Mouse (Mus musculus) adrenal gland, adult 8-10 months (tissue): Measurements from ENCODE around the gene Lyl1. TPM values are rescaled to one million over a fixed set of nuclear protein-coding genes. Genes with fewer than 3 reads are reported as not detected.
A peak's percentile ranks its signal among the peaks of the same experiment; 100 is the strongest.
"Not testable (repeated sequence)": the region's sequence is repeated elsewhere in the genome, so short reads cannot be mapped to it uniquely, and the experiment has no call there.

Experiments used
- DNase-seq: peaks from one replicate; pipeline ENCODE4 v3.0.0; 2022
- total RNA-seq, 4 experiments: library from RNA; stranded (reverse); gene quantifications; 2 replicates each; pipeline ENCODE4 v1.2.4; 2022

The Lyl1 gene
- total RNA-seq, 4 experiments from 2014 or later, result 3.1 to 5.6 (median 4.2) TPM

DNA sequence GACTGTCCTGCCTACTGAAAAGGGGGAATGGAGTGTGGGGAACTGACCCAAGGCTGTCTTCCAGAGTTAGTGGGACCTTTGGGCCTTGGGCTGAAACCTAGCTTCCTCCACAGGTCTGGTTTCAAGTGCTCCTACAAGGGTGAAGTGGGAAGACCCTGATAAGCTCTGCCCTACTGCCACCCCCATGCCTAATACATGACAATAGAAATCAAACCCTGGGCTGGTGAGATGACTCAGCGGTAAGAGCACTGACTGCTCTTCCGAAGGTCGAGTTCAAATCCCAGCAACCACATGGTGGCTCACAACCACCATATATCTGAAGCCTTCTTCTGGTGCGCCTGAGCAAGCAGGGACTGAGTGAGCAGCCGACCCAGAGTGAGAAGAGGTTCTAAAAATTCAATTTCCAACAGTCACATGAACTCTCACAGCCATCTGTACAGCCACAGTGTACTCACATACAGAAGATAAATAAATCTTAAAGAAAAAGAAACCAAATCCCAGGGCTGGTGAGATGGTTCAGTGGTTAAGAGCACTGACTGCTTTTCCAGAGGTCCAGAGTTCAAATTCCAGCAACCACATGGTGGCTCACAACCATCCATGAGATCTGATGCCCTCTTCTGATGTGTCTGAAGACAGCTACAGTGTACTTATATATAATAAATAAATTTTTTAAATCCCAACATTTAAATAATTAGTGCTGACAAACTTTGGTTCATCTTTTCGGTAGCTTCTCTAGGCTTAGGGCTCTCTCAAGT, 32.3 kb upstream of the Lyl1 start:
- DNase-seq, result no peak

DNA sequence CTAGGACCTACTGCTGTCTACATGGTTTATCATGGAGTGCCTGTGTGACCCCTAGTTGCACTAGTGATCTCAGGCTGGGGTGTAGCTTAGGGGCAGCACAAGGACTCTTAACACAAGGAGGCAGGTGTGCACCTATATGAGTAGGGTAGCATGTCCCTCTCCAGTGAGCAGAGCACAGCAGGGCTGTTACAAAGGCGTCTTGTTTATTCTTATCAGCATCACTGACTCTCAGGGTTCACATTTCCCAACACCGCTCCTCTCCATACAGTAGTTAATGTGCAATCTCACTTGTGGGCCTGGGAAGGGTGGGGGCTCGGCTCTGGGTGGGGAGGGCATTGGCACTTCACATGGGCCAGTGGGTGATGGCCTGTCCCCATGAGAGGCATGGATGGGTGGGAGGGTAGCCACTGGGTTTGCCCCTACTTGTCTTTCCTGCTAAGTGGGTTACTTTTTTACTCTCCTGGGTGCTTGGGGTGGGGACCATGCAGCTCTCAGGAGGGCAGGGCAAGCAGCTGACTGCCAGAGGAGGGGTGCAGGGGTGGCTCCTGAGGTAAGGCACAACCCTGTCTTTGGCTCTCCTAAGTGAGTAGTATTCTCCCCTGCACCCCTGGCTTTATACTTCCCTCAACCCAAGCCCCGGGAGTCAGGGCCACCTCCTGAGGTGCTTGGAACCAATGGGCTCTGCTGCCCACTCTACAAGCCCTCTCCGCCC, 30.8 kb upstream of the Lyl1 start:
- not testable (repeated sequence) for DNase-seq

DNA sequence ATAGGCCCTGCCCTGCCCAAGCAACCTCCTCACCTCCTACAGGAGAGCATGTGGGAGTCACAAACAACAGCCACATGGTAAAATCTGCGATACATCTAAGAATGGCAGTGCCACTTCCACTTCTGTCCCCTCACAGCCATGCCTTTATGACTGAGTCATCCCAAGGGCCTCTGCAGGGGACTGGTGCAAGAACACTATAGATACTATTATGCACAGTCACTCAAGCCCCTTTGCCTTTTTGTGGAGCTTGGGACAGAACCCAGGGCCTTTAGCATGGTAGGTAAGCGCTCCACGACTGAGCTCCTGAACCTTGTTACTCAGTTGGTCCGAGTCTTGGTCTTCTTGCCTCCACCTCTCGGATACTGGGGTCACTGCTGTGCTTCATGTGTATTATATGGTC, 24.0 kb upstream of the Lyl1 start:
- DNase-seq, result no peak

DNA sequence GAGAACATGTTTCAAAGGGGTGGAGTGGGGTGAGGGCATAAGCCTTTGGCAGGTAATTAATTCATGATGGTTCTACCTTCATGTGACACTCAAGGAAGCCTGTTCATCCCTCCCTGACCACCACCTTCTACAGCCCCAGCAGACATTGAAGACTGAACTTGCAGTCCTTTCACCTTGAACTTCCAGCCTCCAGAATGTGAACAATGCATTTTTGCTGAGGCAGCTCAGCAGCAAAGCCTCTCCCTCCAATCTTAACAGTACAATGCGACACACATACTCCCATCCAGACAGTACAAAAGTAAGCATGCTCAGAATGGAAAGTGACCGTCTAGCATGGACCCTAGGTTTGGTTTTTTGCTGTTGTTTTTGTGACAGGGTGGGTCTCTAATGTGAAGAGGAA, 19.8 kb upstream of the Lyl1 start:
- DNase-seq, result no peak

DNA sequence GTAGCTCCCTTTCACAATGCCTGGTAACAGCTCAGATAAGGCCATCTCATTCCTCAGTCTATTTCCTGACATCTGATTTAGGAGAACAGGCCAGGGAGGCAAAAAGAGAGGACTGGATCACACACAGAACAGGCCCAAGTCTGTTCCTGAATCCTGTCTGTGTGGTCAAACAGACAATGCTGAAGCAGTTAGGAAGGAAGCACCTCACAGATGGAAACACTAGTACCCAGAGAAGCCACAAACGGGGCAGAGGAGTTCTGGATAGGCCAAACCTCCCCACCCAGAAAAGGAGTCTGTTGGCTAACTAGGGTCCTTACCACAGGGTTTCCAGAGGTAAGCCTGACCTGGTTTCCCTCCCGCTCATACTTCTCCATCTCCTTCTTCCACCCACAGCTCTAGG, 19.0 kb upstream of the Lyl1 start:
- DNase-seq, result no peak

DNA sequence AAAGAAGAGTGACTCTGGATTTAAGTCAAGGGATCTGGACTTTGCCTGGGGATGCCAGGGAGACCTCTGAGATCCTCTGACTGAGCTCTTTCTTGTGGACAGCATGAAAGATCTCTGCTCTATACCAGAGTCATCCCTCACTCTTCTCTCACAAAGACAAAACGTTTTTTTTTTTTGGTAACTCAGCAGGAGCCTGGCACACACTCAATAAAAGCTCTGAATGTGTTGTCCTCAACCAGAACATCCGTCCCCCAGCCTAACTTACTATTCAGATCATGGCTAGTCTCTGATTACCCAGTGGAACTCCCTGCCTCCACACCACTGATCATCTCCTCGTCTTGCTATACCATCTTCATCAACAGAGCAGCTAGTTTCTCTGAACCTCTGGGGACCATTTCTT, 16.7 kb upstream of the Lyl1 start:
- DNase-seq, result no peak

DNA sequence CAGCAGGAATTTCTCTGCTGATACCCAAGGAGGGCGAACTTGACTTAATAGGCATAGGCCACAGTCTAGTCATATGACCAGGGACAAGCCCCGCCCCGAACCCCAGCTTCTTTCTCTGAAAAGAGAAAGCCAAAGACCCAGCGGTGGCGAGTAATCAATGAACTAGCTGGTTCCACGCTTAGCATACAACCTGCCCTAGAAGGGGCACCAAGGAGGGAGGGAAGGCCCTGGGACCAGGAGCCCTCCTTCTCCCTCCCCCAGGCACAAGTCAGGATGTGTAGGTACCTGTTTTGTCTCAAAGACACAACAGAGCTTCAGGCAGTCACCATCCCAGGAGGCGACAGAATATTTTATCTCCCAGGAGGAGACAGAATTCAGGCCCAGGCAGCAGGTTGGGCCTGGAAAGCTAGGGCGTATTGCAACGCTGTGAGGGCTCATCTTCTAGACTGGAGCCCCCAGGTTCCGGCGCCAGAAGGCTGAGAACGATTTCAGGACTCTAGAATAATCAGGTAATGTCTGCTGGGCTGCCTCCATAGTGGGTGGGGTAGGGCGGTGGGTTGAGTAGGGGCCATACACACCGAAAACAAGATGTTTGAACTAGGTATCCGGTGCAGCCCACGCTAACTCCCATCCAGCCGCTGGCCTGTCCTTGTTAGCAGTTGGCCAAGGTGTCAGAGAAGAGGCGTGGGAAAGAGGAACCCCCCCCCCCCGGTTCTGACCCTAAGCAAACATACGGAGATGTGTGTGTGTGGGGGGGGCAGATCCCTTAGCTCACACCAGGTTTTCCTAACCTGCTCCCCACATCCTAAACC, 14.9 kb upstream of the Lyl1 start, which contains the start of gene Trmt1:
Gene Trmt1 (plus strand): TSS at position 117 of the 812 bp plus-strand sequence.
- DNase-seq, result no peak

DNA sequence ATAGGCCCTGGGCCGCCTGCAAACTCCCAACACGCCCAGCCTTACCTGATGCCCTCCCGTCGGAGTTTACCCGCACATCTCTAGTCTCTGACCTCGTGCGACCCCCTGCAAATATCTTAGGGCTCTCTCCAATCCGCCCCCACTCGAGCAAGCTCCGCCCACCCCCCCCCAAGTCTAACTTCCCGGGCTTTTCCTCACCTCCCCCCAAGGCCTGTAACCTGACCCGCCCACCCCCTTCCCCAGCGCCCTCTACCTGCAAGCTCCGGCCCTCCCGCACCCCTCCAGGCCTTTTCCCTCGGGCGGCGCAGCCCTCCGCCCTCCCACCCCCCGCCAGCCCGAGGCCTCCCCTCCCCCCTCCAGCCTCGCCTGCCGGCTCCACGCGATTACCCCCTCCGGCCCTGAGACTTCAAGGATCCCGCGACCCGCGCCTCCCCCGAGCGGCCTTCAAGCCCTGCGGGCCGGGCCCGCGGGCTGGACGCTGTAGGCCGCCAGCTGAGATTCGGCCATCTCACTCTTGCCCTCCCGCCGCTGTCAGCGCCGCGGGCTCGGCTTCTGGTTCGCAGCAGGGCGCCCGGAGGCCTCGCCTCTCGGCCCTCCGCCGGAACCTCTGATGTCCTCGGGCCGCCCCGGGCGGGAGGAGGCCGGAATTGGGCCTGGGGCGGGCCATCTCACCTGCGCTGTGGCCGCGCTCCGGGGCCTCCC, 14.1 kb upstream of the Lyl1 start:
- no peak for DNase-seq

DNA sequence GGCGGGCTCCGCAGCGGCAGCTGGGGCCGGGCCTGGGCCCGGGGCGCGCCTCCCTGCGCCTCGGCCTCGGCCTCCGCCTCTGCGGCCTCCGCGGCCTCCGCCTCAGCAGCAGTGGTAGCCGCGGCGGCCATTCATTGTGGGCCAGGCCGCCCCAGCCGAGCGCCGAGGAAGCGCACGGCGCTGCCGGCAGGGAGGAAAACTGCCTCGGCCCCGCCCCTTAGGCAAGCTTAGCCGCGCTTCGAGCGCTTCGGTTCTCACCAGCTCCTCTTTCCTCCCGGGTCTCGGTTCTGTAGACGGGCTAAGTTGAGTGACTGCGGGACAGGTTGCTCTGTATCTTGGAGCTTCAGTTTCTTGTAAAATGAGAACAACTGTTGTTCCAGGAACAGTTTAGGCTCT, 13.6 kb upstream of the Lyl1 start, which contains the start of gene Nacc1:
Gene Nacc1 (minus strand): TSS at position 158 of the 396 bp plus-strand sequence.
- peak; percentile 84 for DNase-seq

DNA sequence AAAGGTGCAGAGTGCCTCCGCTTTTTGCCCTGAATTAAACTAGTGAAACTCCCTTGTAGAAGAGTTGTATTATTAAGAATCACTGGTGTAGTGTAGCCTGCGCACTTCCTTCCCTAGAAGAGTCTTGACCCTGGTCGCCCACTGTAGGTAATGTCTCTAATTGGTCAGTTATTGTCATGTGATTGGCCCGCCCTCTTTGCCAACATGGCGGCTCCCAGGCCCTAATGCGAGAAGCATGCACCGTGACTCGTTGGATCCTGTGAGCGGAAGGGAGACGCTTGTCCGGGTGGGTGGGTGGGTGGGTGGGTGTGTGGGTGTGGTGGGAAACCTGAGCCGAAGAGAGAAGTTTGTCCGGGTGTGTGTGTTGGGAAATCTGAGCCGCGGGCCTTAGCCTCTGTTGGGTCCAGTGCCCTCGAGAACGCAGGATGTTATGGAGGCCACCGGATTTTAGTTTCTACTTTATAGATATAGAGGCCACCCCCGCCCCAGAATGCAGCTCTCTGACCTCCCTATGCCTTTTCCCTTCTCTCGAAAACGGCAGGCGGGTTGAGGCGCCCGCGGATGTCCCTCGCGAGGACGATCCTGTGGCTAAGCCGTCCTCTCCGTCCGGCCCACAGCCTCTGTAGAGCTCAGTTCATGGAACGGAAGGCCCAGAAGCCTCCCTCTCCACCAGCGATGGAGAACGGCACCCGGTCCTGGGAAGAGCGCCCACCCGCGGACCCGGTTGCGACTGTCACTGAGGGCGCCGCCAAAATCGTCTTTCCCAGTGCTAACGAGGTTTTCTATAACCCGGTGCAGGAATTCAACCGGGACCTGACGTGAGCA, 12.0 kb upstream of the Lyl1 start:
- DNase-seq, result peak; percentile 89

DNA sequence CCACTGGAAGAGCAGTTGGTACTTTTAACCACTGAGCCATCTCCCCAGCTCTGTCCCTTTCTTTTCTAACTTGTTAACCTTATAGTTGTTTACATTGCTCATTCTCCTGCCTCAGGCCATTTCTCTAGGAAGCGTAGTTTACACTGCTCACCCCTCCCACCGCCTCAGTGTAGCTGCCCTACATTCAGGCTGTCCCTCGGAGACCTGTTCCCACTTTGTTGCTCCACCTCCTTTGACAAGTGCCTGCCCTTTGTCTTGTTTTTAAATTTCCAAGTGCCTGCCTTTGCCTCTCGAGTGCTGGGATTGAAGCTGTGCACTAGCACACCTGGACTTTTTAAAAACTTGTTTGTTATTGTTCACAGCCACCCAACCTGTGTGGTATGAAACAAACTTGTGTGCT, 7.9 kb upstream of the Lyl1 start:
- DNase-seq, result no peak

DNA sequence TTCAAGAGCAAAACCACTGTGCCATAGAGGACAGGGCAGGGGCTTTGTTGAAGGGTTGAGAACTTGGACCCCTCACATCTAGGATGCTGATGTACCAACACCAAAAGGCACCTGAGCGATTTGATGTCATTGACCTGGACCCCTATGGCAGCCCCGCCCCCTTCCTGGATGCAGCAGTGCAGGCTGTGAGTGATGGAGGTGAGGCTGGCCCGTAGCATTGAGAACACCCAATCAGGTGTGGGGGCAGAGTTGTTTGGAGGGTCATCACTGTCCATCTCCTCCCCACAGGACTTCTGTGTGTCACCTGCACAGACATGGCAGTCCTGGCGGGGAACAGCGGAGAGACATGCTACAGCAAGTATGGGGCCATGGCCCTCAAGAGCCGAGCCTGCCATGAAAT, 6.1 kb upstream of the Lyl1 start:
- DNase-seq, result no peak

DNA sequence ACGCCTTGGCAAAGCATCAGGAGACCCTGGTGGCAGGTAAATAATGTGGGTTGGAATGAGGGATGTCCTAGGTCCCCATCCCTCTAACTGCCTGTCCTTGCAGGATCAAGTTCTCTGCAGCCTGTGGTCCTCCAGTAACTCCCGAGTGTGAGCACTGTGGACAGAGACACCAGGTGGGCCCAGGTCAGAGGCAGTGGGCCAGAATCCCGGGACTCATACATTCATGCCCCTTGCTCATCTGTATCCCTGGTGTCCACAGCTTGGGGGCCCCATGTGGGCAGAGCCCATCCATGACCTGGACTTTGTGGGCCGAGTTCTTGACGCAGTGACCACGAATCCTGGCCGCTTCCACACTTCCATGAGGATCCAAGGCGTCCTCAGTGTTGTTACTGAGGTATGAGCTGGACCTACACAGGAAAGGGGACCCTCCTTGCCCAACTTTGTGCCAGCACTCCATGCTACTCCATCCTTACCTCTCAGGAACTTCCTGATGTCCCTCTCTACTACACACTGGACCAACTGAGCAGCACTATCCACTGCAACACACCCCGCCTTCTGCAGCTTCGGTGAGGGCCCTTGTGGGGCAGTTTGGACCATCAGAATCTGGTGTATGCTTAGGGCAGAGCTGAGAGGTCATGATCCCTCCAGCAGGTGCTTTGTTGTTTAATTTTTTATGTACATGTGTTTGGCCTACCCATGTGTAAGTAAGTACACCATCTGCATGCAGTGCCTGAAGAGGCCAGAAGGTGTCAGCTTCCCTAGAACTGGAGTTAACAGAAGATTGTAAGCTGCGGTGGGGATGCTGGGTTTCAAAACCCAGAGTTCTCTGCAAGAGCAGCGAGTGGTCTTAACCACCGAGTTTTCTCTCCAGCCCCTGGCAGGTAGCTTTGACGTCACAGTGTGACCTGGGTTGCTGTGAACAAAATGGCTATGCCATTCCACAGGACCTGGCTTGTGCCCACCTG, 3.8 kb upstream of the Lyl1 start:
- DNase-seq, result no peak

DNA sequence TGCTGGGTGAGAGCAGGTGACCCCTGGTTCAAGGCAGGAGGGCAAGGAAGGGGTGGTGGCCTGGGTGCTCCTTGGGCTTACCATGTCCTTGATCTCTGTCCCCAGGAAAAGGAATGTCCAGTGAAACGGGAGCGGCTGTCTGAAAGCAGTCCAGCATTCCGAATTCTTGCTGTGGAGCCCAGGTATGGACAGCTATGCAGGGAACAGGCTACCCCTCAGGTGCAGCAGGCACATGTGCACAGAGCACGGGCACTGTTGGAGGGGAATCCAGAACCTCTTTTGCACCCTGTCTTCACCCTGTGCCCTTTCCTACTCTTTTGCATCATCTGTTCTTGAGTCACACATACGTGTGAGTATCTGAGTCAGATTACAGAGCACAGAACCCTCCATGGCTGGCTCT, 3.0 kb upstream of the Lyl1 start:
- no peak for DNase-seq

DNA sequence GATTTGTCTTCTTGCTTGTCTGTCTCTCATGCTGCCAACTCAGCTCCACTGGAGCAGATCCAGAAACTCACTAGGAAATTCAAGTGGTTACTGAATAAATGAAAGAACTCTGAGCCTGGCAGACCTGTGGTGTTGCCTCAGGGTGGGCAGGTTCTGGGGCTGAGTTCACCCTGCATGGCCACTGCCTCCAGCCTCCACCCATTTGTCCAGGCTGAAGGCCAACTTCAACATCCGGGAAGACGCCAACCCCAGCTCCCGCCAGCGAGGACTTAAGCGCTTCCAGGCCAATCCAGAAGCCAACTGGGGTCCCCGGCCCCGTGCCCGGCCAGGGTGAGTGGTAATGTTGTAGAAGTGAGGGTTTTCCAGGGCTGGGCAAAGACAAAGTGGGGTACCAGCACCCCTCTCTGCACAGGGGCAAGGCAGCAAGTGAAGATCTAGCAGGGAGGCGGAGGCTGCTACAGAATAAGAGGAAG, 2.3 kb upstream of the Lyl1 start:
- no peak for DNase-seq

DNA sequence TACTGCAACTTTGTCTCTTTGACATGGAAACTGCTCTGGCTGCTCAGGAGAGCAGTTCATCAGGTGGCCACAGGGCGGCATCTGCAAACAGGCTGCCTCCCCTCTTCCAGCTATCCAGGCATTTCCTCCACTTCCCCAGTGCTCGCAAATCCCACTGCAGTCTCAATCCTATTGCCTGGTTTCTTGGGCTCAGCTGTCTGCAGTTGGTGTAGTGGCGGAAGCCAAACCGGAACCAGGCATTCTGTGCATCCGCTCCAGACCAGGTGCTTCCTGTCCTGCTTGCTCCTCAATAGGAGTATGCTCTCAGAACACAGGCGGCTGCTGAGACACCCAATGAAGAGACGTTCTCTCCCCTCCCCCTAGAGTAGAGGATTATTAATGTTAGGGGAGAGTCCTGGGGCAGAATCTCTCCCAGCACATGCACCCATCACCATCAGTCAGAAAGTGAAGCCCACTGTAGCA, 1.4 kb upstream of the Lyl1 start:
- DNase-seq, result peak; percentile 69

DNA sequence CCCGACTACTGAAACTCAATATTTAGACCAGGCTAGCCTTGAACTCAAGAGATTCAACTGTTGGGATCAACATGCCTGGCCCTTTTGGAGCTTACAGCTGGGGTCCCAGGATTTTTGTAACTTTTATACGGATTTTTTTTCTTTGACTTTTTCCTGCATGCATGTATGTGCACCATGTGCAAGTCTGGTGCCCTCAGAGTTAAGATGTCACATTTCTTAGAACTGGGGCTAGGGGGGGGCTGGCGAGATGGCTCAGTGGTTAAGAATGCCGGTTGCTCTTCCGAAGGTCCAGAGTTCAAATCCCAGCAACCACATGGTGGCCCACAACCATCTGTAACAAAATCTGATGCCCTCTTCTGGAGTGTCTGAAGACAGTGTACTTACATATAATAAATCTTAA, 731 bp upstream of the Lyl1 start:
- no peak for DNase-seq

DNA sequence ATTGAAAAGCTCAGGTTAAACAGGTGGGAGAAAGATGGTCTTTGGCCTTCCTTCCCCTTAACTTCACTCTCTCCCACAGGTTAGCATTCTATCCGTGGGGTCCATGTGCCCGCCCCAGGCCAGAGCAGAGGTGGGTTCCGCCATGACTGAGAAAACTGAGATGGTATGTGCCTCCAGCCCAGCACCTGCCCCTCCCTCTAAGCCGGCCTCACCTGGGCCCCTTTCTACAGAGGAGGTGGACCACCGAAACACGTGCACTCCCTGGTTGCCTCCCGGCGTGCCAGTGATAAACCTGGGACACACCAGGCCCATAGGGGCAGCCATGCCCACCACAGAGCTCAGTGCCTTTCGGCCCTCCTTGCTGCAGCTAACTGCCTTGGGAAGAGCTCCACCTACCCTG, 1.3 kb downstream of the Lyl1 start:
- DNase-seq, result no peak

DNA sequence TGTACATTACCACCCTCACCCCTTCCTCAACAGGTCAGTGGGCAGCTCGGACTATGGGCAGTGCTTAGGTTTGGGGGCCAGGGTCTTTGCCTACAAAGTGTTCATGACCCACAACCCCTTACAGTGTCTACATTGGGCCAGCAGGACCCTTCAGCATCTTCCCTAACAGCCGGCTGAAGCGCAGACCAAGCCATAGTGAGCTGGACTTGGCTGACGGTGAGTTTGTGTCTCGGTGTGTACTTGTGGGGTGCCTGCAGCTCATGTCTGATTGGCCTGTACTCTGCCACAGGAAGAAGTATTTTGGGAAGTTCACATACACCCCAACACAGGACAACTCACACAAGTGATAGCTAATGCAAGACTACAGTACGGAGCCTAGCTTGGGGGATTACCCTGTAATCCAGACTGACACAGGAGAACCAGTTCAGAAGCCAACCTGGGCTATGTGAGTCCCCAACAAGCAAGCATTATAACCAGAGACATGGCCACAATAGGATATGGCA, 1.8 kb downstream of the Lyl1 start:
- no peak for DNase-seq
